Mouse (Mus musculus) brain, embryonic 14.5 days (tissue): Measurements from ENCODE around the gene Dcdc2c. TPM values are rescaled to one million over a fixed set of nuclear protein-coding genes. Genes with fewer than 3 reads are reported as not detected.

Experiments used
- DNase-seq: peaks from one replicate; pipeline ENCODE4 v3.0.0-alpha.2; 2011; ENCODE audit warnings: low read depth
- CTCF ChIP-seq: fragments of 200-500 bp; IDR thresholded peaks from 2 replicates; pipeline ENCODE4 v1.5.1; 2012; ENCODE audit warnings: inconsistent platforms, mild to moderate bottlenecking, moderate library complexity, borderline replicate concordance; ENCODE audit not compliant: insufficient read depth, insufficient read length; ENCODE audit errors: extremely low read depth
- POLR2A ChIP-seq: fragments of 200-500 bp; IDR thresholded peaks from 2 replicates; pipeline ENCODE4 v1.6.1; 2012; ENCODE audit warnings: mild to moderate bottlenecking, inconsistent platforms, borderline replicate concordance; ENCODE audit not compliant: poor library complexity, insufficient read depth, insufficient read length, severe bottlenecking; ENCODE audit errors: extremely low read depth
- polyA plus RNA-seq: library from polyadenylated mRNA; depleted of rRNA; stranded (reverse); fragments of >200 nt; gene quantifications from 2 replicates; pipeline ENCODE4 v1.2.3, GENCODE M21; 2012

The Dcdc2c gene
- polyA plus RNA-seq, 1 experiment: 0.07 TPM

DNA sequence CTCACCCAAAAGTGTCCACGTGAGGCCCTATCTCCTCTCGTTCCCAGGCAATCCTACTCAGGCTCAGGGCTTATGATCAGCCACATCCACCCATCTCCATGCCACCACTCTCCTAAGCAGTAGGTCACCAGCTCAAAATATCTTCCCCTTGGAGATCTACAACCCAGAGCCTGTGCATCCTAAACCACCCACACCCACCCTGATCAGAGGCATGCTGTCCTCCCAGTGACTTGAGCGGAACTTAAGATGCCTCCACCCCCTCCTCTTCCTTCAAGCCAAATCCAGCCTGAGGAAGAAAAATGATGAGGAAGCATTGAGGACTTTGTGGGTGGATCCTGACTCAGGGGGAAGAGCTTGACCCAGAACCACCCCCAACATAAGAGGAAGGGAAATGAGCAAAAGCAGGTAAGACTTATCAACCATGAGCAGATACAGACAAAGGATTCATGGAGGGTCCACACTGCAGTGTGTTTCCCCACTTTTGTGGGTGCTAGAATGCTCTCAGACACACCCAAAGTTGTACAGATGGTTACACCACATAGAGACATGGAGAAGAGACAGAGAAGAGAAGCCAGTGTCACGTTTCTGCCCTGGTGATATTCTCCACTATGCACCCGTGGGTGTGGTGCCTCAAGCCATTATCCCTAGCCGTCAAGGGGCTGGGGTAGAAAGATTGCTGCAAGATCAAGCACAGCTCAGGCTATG is 23.3 kb upstream of the Dcdc2c start:
- no peak for DNase-seq
- TF ChIP-seq CTCF (no peak), POLR2A (no peak)

DNA sequence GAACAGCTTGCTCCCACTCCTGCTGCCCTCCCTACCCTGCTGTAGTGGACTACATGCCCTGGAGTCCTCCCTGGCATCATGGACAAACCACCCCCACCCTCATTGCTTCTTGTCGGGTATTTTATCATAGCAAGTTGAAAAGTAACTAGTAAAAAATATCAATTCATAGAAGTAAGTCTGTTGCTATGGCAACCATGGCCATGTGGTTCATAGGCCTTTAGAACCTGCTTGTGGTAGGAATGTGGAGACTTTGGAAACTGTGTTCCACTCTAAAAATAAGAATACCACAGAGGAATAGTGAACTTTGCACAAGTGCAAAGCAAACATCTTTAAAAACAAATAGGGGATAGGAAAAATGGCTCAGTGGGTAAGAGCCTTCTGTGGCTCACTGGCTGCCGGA is 20.0 kb upstream of the Dcdc2c start:
- TF ChIP-seq POLR2A: no peak
- no peak for TF ChIP-seq CTCF
- no peak for DNase-seq

DNA sequence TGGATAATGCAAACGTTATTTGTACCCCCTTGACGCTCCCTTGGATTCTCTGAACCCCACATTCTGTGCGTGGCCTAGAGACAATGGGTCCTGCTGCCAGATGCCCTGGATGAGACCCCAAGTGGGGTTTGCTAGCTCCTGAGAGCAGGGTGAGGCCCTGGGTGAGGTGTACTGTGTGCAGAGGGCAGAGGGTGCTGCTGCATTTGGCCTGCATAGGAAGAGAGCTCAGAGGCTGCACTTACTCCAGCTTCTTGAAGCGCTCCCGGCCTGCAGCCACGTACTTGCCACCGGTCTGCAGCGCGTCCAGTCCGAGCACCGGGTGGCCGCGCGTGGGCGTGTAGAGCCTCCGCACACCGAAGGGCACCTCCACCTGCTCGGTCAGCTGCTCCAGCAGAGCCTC is 424 bp downstream of the Dcdc2c start:
- TF ChIP-seq CTCF (no peak), POLR2A (no peak)
- no peak for DNase-seq

DNA sequence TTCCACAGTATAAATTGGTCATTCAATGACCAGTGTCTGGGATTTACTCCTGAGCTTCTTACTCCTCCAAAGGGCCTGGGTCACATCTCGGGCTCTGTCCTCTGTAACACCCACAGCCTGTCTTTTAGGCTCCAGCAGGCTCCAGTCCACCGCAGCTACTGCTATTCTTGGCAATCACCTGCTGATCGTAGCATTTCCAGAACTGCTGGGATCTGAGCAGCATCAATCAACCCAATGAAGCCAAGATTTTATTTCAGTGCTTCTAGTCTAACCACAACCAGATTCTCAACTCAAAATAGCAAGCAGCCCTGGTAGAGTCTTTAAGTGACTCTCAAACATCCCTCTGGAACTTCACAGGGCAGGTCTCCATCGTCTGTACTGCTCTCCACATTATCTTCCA is 3.3 kb downstream of the Dcdc2c start:
- TF ChIP-seq POLR2A (no peak), CTCF (no peak)
- DNase-seq: no peak

DNA sequence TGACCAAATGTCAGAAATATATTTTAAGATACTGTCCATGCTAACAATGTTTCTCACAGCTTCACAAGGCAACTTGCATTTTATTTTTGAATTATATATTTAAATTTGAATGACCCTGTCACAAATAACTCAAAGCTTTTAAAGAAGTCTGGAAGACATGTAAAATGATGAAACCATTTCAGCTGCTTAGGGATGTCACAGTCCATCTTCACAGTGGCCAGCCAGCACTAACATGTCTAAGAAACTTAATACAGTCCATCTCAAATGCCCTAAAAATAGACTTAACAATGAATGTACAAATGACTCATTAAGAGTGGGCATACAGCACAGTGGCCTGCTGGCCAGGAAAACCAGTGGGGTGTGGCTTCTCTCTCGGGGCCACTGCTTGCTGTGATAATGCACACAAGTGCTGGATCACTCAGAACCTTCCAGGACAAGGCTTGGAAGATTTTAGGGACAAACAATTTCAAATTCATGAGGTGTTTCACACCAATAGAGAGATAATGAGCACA is 37.9 kb downstream of the Dcdc2c start:
- no peak for DNase-seq
- TF ChIP-seq POLR2A: no peak
- TF ChIP-seq CTCF: no peak

DNA sequence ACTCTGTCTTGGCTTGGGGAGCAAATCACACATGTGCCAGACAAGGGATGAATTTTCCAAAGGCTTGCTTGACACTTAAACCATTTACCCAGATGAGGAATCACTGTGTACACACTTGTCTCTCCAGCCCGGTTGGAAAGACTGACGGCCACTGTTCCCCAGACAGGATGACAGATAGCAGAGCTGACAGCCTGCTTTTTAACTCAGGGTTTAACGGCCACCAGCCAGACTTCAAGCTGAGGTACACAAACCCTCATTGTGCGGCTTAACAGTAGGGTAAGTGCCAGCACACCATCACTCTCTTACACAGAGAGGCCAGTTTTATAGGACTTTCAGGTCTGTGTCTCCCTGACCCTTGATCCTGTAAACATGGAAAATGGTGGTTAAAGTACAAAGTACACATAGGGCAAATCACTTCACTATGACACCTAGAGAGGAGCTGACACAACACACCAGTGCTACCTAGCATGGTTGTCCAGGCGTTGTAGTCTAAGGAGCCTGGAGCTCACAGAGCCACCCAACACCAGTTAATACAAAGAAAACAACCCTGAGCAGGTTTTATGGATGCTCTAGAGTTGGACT is 42.4 kb downstream of the Dcdc2c start:
- TF ChIP-seq POLR2A (no peak), CTCF (no peak)
- DNase-seq: no peak

DNA sequence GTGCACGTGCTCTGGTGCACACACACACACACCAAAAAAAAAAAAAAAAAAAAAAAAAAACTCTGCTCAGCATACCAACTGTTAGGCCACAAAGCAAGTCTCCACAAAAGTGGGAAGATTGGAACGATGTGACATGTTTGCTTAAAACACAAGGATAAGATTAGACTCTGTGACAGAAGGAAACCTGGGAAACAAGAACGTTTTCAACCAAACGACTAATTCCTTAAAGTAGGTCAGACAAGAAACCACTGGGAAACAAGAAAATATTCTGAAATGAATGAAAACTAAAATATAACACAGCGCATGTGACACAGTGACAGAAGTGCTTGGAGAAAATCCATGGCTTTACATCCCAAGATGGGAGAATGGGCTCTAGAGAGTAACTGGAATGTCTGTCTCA is 57.9 kb downstream of the Dcdc2c start:
- no peak for DNase-seq
- no peak for TF ChIP-seq CTCF
- no peak for TF ChIP-seq POLR2A

DNA sequence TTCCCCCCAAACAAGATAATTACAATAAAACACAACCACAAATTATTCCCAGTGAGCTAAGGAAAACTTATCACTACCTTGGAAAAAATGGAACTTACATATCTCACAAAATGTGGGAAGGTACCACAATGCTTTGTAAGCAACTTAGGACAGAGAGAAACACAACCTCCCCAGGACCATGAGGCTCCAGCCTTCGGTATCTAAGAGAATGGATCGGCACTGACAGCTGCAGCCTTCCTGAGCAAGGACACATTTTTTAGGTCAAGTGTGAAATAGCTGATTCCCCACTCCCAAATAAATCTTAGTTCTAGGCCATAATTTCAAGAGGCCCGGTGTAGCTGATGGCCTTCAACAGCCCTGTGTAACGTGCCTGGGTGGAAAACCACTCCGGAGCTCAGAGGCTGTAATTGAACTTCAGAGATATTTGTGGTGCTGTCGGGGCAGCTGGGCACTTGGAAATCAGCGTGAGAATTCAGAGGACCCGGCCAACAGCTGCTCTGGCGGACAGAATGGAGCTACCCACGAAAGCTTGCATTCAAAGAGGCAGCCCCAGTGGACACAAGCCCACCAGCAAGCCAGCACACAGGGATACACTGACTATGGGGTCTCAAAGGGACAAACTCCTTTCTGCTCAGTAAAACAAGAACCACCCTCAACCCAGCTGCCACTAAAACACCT is 69.6 kb downstream of the Dcdc2c start:
- DNase-seq: no peak
- TF ChIP-seq POLR2A: no peak
- TF ChIP-seq CTCF: no peak

DNA sequence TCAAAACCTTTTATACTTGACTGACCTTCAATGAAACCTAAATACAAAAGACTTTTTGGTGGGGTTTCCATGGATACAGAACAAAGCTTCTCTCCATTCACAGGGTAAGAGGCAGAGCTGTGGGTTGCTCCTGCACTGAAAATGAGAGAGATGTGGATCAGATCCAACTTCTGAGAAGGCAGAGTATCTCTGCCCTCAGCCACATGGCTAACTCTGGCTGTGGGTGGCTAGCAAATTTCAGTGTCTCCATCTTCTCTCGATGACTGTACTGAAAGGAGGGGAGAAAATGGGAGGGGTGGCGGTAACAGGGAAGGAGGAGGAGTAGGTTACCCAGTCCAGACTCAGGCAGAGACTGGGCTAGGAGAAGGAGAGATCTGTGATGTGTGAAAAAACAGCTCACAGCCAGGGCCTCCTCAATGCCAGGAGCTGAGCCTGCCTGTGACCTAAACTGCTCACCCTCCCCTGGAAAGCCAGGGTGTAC is 91.2 kb downstream of the Dcdc2c start:
- TF ChIP-seq CTCF (no peak), POLR2A (no peak)
- DNase-seq: peak; percentile 94

DNA sequence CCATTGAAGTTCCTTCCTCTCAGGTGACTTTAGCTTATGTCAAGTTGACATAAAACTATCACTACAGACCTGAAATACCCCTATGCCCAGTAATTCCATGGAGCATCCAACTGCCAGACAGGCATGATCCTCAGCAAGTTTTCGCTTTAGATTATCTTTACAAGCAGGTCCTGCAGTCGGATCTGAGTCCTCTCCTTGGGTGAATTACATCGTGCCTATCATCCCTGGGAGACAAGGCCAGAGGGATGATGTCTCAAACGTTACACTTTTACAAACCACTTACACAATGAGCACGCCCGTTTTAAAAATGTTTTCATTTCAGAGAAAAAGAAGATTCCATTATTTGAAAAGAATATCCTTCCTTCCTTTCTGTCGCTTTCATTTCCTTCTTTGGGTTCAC is 91.7 kb downstream of the Dcdc2c start:
- TF ChIP-seq POLR2A (no peak), CTCF (no peak)
- DNase-seq: no peak

DNA sequence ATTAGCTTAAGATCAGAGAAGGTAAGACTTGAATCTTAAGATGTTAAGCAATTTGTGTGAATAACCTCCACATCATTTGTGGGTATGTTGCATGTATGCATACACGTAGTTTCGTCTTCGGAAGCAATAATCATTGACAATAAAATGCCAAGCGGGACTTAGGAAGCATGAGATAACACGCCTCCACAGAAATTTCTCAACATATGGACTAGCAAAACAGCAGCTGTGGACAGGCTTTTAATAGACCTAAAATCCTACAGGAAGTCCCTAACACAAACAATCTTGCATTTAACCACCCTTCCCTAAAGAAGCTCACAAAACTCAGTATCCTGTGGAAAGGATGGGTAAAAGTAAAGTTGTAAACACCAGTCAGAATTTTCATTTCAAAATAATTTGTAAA is 93.4 kb downstream of the Dcdc2c start:
- no peak for DNase-seq

DNA sequence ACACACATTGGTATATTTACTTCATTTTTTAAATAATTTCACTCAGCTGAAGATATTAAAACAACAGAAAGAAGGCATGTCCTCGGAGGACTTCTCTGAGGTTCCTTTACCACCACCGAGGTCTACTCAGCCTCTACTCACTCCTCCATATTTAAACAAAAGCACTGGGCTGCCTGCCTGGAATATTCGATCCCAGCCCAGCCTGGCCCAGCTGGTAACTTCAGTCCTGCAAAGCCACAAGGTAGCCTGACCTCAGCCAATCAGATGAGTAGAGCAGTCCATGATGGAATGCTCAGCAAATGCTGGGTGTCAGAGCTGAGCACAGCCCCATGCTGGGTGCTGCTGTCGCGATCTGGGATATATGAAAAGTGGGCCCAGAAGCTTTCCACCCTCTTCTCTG is 115.7 kb downstream of the Dcdc2c start:
- no peak for TF ChIP-seq POLR2A
- TF ChIP-seq CTCF: no peak
- no peak for DNase-seq

More for the DNA sequence above, 93.4 kb downstream of the Dcdc2c start:
- TF ChIP-seq POLR2A: no peak
- no peak for TF ChIP-seq CTCF

DNA sequence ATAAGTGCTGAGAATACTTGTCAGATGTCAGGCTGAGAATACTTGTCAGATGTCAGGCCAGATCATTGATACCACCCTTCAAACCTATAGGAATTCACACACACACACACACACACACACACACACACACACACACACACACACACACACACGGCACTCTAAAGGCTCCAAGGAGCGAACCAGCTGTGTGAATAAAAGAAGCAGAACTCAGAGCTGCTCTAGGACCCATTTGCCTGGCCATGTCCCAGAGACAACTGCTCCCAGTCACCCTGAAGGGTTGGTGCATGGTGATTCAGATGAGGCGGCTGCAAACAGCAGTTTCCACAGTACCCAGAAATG is 119.5 kb downstream of the Dcdc2c start:
- no peak for TF ChIP-seq CTCF
- no peak for TF ChIP-seq POLR2A
- DNase-seq: no peak
